Mouse (Mus musculus): Measurements from ENCODE around the gene Col18a1.

GRCm38 (mm10) chr10:77007433-77008108 is 158.8 kb downstream of the Col18a1 start:
- no peak for TF ChIP-seq MAX (IDR thresholded peaks at IDR 0.05; ENCODE audit: low read depth)
- no peak for TF ChIP-seq E2F4 (IDR thresholded peaks at IDR 0.05; ENCODE audit: insufficient read depth)
- TF ChIP-seq POLR2A (IDR thresholded peaks at IDR 0.05; ENCODE audit: insufficient read length, low read depth), result no peak
- TF ChIP-seq SRF (IDR thresholded peaks at IDR 0.05; ENCODE audit: control insufficient read depth, insufficient read length, low read depth), result no peak
- TF ChIP-seq REST (IDR thresholded peaks at IDR 0.05; ENCODE audit: insufficient read depth, insufficient read length), result no peak
- TF ChIP-seq POLR2AphosphoS2 (IDR thresholded peaks at IDR 0.05; ENCODE audit: insufficient read length, low read depth), result no peak
- no peak for TF ChIP-seq MYOD1 (IDR thresholded peaks at IDR 0.05; ENCODE audit: control insufficient read depth in 1 of 3, insufficient read length in 2 of 3, low read depth in 2 of 3)
- no peak for TF ChIP-seq TCF12 (IDR thresholded peaks at IDR 0.05; ENCODE audit: insufficient read depth, poor library complexity, severe bottlenecking)

Measured in myocyte (in vitro differentiated cells).